Mouse (Mus musculus): ENCODE measurements around the gene Mup19. TPM values are rescaled to one million over a fixed set of nuclear protein-coding genes. Genes with fewer than 3 reads are reported as not detected.
A peak's percentile ranks its signal among the peaks of the same experiment; 100 is the strongest.
"Not testable (repeated sequence)": the region's sequence is repeated elsewhere in the genome, so short reads cannot be mapped to it uniquely, and the experiment has no call there.

Gene Mup19
- polyA plus RNA-seq (2012; rRNA removed): not detected in 2 replicates

DNA sequence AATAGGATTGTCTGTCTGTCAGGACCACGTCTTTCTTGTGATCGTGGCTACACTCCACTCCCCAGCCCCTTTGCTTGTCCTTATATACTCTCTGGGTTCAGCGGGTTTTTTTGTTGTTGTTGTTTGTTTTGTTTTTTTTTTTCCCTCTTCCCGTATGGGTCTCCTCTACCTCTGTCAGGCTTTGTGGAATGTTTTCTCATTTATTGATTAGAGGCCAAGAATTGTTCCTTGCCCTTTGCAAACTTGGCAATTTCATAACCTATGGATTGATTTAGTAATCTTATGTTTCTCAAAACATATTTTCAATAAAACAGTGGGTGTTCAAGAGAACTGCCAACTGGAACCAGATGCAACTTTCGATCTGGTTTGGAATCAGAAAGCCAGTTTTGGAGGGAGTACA lies at the start of gene Mup19:
Gene Mup19, minus strand, starts transcription at position 101 of the 400 bp plus-strand sequence.
- not testable (repeated sequence) for H3K27me3 ChIP-seq (replicated peaks; ENCODE audit: control insufficient read depth, insufficient read depth, low read length); DNase-seq; H3K36me3 ChIP-seq (ENCODE audit: control insufficient read depth, insufficient read depth, low read length); H3K4me3 ChIP-seq (ENCODE audit: insufficient read depth, low read depth, low read length); H3K4me1 ChIP-seq (ENCODE audit: control insufficient read depth, insufficient read depth, low read length); H3K27ac ChIP-seq (ENCODE audit: insufficient read depth, low read depth, low read length)
- 95% methylated on average over 1 of the region's 5 CpGs for WGBS

DNA sequence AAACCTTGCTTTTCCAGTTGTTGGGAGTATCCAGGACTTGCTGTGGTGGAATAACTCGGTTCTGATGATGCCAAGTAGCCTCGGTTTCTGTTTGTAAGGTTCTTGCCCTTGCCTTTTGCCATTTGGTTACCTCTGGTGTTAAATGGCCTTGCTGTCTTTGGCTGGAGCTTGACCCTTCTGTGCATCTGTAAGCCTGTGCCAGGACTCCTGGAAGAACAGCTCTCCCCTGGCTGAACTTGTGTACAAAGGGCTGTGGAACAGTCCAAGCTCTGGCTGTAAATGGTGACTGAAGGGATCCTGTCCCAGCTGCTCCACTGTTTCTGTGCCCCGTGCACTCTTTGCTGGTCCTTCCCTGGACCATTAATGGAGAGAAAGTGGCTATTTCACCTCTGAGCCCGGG lies 47.1 kb upstream of the Mup19 start:
- Histone ChIP-seq H3K36me3 (ENCODE audit: control insufficient read depth, insufficient read depth, low read length) (no peaks in the 10 kb centered on the region), H3K27me3 (replicated peaks; ENCODE audit: control insufficient read depth, insufficient read depth, low read length) (no peaks in the 10 kb centered on the region), H3K4me1 (ENCODE audit: control insufficient read depth, insufficient read depth, low read length) (no peaks in the 10 kb centered on the region), H3K27ac (ENCODE audit: insufficient read depth, low read depth, low read length) (no peak overlapping the region), H3K4me3 (ENCODE audit: insufficient read depth, low read depth, low read length) (no peak overlapping the region)
- no peak for TF ChIP-seq POLR2A (IDR thresholded peaks at IDR 0.05; ENCODE audit: low read depth, low read length)
- no peak for TF ChIP-seq CTCF (conservative IDR thresholded peaks at IDR 0.05; ENCODE audit: insufficient read depth, insufficient read length, low read depth, low read length)
- peak; percentile 59 for DNase-seq
- WGBS: 60% methylated on average over 4 of the region's 4 CpGs

DNA sequence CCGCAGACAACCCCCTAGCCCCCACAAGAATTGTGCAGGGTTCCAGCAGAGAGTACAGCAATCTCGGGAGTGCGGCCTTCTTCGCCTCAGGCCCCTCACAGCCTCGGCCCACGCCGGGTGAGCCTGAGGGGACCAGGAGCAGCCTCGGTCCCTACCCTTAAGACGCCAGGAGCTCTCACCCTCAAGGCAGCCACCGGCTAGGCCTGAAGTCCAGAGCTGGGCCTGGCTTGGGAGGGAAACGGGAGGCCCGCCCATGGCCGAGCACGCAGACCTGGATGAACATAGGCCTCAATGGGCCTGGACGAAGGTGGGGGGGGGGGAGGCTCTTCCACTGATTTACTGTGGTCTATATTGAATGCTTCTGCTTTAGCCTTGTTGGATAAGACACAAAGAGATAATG lies 41.1 kb upstream of the Mup19 start:
- WGBS: 93% methylated on average over 15 of the region's 15 CpGs
- no peak overlapping the region for H3K4me3 ChIP-seq (ENCODE audit: insufficient read depth, low read depth, low read length)
- no peak for DNase-seq
- no peak overlapping the region for H3K27ac ChIP-seq (ENCODE audit: insufficient read depth, low read depth, low read length)
- no peaks in the 10 kb centered on the region for H3K27me3 ChIP-seq (replicated peaks; ENCODE audit: control insufficient read depth, insufficient read depth, low read length)
- H3K36me3 ChIP-seq (ENCODE audit: control insufficient read depth, insufficient read depth, low read length): no peaks in the 10 kb centered on the region
- TF ChIP-seq POLR2A (IDR thresholded peaks at IDR 0.05; ENCODE audit: low read depth, low read length) (no peak), CTCF (conservative IDR thresholded peaks at IDR 0.05; ENCODE audit: insufficient read depth, insufficient read length, low read depth, low read length) (no peak)
- H3K4me1 ChIP-seq (ENCODE audit: control insufficient read depth, insufficient read depth, low read length): peaks cover 2% of the 10 kb centered on the region; the same call in 1 of the 2 replicates

DNA sequence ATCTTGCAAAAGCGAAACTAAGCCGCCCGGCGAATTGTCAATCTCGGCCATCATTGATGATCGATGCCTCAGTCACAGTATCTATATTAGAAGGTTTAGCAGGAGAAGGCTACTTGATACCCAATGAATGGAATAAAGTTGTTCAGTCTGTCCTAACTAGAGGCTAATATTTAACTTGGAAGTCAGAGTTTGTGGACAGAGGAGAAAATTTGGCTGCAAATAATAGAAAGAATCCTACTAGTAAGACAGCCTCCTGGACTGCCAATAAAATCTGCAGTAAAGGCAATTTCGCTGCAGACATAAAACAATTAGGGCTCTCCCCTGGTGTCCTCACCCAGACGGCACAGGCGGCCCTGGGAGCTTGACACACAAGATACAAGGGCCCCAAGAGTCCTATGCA lies 40.5 kb upstream of the Mup19 start:
- H3K27me3 ChIP-seq (replicated peaks; ENCODE audit: control insufficient read depth, insufficient read depth, low read length); H3K27ac ChIP-seq (ENCODE audit: insufficient read depth, low read depth, low read length); H3K36me3 ChIP-seq (ENCODE audit: control insufficient read depth, insufficient read depth, low read length); H3K4me3 ChIP-seq (ENCODE audit: insufficient read depth, low read depth, low read length); H3K4me1 ChIP-seq (ENCODE audit: control insufficient read depth, insufficient read depth, low read length): not testable (repeated sequence)
- WGBS: 74% methylated on average over 9 of the region's 9 CpGs
- peak; percentile 72 for DNase-seq

DNA sequence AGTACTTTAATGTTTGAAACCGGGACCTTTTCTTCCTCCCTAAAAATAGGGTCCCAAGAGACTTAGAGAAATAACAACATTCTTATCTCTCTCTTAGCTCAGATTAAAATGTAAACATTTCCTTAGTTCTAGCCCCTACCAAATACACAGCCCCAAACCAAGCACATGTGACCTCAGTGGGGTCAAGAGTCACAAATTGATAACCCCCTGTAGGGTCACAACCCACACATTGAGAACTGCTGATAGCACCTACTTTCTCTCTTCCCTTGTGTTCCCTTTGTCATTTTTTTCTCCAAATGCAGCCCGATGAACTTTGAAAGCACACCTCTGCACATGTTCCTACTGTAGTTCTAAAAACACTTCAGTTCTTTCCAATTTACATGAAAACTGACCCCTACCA lies 33.5 kb upstream of the Mup19 start:
- Histone ChIP-seq H3K4me1 (ENCODE audit: control insufficient read depth, insufficient read depth, low read length) (no peaks in the 10 kb centered on the region), H3K27me3 (replicated peaks; ENCODE audit: control insufficient read depth, insufficient read depth, low read length) (no peaks in the 10 kb centered on the region), H3K27ac (ENCODE audit: insufficient read depth, low read depth, low read length) (no peak overlapping the region), H3K36me3 (ENCODE audit: control insufficient read depth, insufficient read depth, low read length) (no peaks in the 10 kb centered on the region), H3K4me3 (ENCODE audit: insufficient read depth, low read depth, low read length) (no peak overlapping the region)
- 73% methylated on average over 2 of the region's 2 CpGs for WGBS
- DNase-seq: no peak
- no peak for TF ChIP-seq CTCF (conservative IDR thresholded peaks at IDR 0.05; ENCODE audit: insufficient read depth, insufficient read length, low read depth, low read length)
- no peak for TF ChIP-seq POLR2A (IDR thresholded peaks at IDR 0.05; ENCODE audit: low read depth, low read length)

DNA sequence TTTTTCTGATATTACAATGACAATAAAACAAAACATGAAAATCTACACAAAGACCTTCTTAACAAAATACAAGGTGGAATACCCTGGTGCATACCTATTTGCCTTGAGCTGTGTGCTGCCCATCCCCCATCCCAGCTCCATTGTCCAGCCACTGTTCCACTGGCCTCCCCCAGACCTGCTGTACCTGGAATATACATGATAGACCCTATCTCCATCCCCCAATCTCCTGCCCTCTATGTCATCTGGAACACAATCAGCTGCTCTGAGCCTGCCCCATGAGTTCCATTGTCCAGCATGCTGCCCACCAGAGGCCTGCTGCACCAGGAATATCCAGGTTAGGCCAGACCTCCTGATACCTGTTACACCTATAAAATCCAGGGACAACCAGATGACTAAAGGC lies 31.4 kb upstream of the Mup19 start:
- H3K27me3 ChIP-seq (replicated peaks; ENCODE audit: control insufficient read depth, insufficient read depth, low read length): no peaks in the 10 kb centered on the region
- no peak overlapping the region for H3K4me3 ChIP-seq (ENCODE audit: insufficient read depth, low read depth, low read length)
- DNase-seq: no peak
- H3K36me3 ChIP-seq (ENCODE audit: control insufficient read depth, insufficient read depth, low read length): no peaks in the 10 kb centered on the region
- H3K4me1 ChIP-seq (ENCODE audit: control insufficient read depth, insufficient read depth, low read length): peaks cover 4% of the 10 kb centered on the region; the same call in 1 of the 2 replicates
- no peak for TF ChIP-seq POLR2A (IDR thresholded peaks at IDR 0.05; ENCODE audit: low read depth, low read length)
- H3K27ac ChIP-seq (ENCODE audit: insufficient read depth, low read depth, low read length): no peak overlapping the region

DNA sequence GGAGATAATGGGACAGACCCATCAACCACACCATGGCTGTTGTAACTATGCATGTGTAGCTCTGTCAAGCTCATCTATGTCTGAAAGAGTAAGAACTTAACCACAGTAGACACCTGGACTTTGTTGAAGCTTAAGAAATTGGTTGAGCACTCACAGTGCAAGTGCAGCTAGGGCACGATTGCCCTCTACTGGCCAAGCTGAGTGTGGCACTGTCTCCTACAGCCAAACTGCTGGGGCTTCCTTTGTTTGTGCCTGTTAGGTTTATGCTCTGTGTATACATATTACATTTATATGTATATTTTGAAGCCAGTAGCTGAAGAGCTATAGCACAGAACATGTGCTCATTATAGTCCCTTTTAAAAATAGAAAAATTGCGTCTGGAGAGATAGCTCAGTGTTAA lies 29.1 kb upstream of the Mup19 start:
- not testable (repeated sequence) for H3K4me1 ChIP-seq (ENCODE audit: control insufficient read depth, insufficient read depth, low read length); H3K27ac ChIP-seq (ENCODE audit: insufficient read depth, low read depth, low read length); H3K27me3 ChIP-seq (replicated peaks; ENCODE audit: control insufficient read depth, insufficient read depth, low read length); H3K4me3 ChIP-seq (ENCODE audit: insufficient read depth, low read depth, low read length); H3K36me3 ChIP-seq (ENCODE audit: control insufficient read depth, insufficient read depth, low read length)
- peak; percentile 76 for TF ChIP-seq CTCF (conservative IDR thresholded peaks at IDR 0.05; ENCODE audit: insufficient read depth, insufficient read length, low read depth, low read length)
- 21% methylated on average over 2 of the region's 2 CpGs for WGBS
- DNase-seq: peak; percentile 69

DNA sequence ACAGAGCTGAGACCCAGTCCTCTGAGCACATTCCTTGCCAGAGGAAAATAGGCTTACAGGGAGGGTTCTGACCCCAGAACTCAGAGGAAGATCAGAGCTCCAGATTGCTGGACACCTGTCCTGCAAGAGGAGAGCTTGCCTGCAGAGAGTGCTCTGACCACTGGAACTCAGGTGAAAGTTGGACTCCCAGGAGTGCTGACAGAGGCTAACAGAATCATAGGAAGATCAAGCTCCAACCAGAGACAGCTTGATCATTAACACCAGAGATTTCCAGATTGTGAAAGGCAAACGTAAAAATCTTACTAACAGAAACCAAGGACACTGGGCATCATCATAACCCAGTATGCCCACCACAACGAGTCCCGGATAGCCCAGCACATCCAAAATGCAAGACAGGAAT lies 26.9 kb upstream of the Mup19 start:
- peak overlapping the region; percentile 25; the same call in 1 of the 2 replicates for H3K27ac ChIP-seq (ENCODE audit: insufficient read depth, low read depth, low read length)
- H3K4me3 ChIP-seq (ENCODE audit: insufficient read depth, low read depth, low read length); H3K4me1 ChIP-seq (ENCODE audit: control insufficient read depth, insufficient read depth, low read length); H3K36me3 ChIP-seq (ENCODE audit: control insufficient read depth, insufficient read depth, low read length); H3K27me3 ChIP-seq (replicated peaks; ENCODE audit: control insufficient read depth, insufficient read depth, low read length): not testable (repeated sequence)
- 58% methylated on average over 3 of the region's 3 CpGs for WGBS
- peak; percentile 81 for DNase-seq

DNA sequence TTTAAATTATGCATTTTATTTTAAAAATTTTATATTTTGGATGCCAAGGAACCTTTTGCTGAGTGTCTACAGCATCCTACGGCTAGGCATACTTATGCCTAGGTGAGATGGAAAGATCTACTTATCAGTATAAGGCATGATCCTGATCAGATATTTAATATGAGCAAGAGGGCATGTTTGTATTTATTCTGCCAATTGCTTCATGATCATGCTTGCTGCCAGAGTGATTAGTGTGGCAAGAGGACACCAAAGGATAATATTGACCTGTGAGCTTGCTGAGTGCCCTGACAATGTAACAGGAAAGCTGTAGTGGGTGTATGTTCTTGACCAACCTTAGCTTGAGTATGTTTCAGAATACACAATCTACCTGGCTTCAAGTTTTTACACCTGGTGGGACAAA lies 7.6 kb upstream of the Mup19 start:
- DNase-seq; H3K4me1 ChIP-seq (ENCODE audit: control insufficient read depth, insufficient read depth, low read length): not testable (repeated sequence)
- WGBS: 94% methylated on average over 1 of the region's 1 CpGs

DNA sequence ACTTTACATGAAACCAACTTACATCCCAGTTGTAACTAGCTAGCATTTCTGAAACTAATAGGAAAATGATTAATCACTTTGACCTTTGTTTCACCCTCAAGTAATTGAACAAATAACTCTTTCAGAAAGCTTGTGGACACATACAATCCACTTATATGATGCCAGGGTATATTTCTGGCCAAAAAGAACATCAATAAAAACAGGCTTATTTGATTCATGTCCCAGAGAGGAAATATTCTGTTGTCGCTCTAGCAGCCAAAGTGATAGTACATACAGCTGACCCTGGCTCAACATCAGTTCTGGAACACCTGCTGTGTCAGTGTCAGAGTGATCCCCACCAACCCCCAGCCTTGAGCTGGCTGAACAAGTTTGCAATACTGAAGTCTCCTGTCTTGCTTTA lies 2.2 kb upstream of the Mup19 start:
- H3K36me3 ChIP-seq (ENCODE audit: control insufficient read depth, insufficient read depth, low read length); H3K4me1 ChIP-seq (ENCODE audit: control insufficient read depth, insufficient read depth, low read length); H3K27me3 ChIP-seq (replicated peaks; ENCODE audit: control insufficient read depth, insufficient read depth, low read length); DNase-seq; H3K4me3 ChIP-seq (ENCODE audit: insufficient read depth, low read depth, low read length); H3K27ac ChIP-seq (ENCODE audit: insufficient read depth, low read depth, low read length): not testable (repeated sequence)
- WGBS: 80% methylated on average over 1 of the region's 1 CpGs

More for the DNA sequence above, 7.6 kb upstream of the Mup19 start:
- not testable (repeated sequence) for H3K36me3 ChIP-seq (ENCODE audit: control insufficient read depth, insufficient read depth, low read length); H3K4me3 ChIP-seq (ENCODE audit: insufficient read depth, low read depth, low read length); H3K27me3 ChIP-seq (replicated peaks; ENCODE audit: control insufficient read depth, insufficient read depth, low read length); H3K27ac ChIP-seq (ENCODE audit: insufficient read depth, low read depth, low read length)

All from kidney, adult 2 months (tissue).